Mouse (Mus musculus) C2C12 (cell line): ENCODE data around the gene Apol7c.

Experiments used
- CEBPB ChIP-seq: IDR thresholded peaks from one replicate; pipeline ENCODE4 v1.6.1; 2011; ENCODE audit warnings: low read depth, mild to moderate bottlenecking, control low read depth, moderate library complexity
- CTCF ChIP-seq: IDR thresholded peaks from one replicate; pipeline ENCODE4 v1.5.1; 2011; ENCODE audit not compliant: control insufficient read depth, insufficient read depth, insufficient read length
- MAX ChIP-seq: IDR thresholded peaks from one replicate; pipeline ENCODE4 v1.6.1; 2011; ENCODE audit warnings: mild to moderate bottlenecking, control low read depth
- MYOD1 ChIP-seq: IDR thresholded peaks from one replicate; pipeline ENCODE4 v1.6.1; 2011; ENCODE audit warnings: low read depth; ENCODE audit not compliant: control insufficient read depth, insufficient read length
- MYOG ChIP-seq: IDR thresholded peaks from one replicate; pipeline ENCODE4 v1.6.1; 2011; ENCODE audit not compliant: control insufficient read depth, insufficient read length; ENCODE audit errors: extremely low read depth
- USF1 ChIP-seq: IDR thresholded peaks from one replicate; pipeline ENCODE4 v1.6.1; 2011; ENCODE audit warnings: low read depth, mild to moderate bottlenecking, control low read depth, moderate library complexity

- TF ChIP-seq USF1 (no peak), MYOG (no peak), CTCF (no peak), MAX (no peak), CEBPB (no peak), MYOD1 (no peak)
Observed at GRCm38 (mm10) chr15:77578801-77579200, 45.7 kb upstream of the Apol7c start.
